Mouse (Mus musculus) lung, embryonic 15.5 days (tissue): Measurements from ENCODE around the gene Zfp768. TPM values are rescaled to one million over a fixed set of nuclear protein-coding genes. Genes with fewer than 3 reads are reported as not detected.

ENCODE experiments used
- ATAC-seq: fragments of 200-750 bp; cut with Nextera tagmentation; 2 replicates; pipeline ENCODE4 v1.8.0; 2017; ENCODE audit warnings: moderate number of reproducible peaks, borderline replicate concordance; ENCODE audit not compliant: low FRiP score, low TSS enrichment; ENCODE audit errors: extremely low read depth
- H3K27ac ChIP-seq: fragments of 300-500 bp; sonication (generic); 2 replicates; pipeline ENCODE4 v1.5.1; 2015; ENCODE audit warnings: moderate library complexity, mild to moderate bottlenecking, inconsistent platforms
- H3K27me3 ChIP-seq: fragments of 300-500 bp; sonication (generic); 2 replicates; pipeline ENCODE4 v1.6.1; 2015; ENCODE audit warnings: inconsistent platforms
- H3K36me3 ChIP-seq: fragments of 300-500 bp; sonication (generic); 2 replicates; pipeline ENCODE4 v1.6.1; 2015; ENCODE audit warnings: inconsistent platforms
- H3K4me1 ChIP-seq: fragments of 300-500 bp; sonication (generic); 2 replicates; pipeline ENCODE4 v1.6.1; 2015; ENCODE audit warnings: inconsistent platforms
- H3K4me2 ChIP-seq: fragments of 300-500 bp; sonication (generic); 2 replicates; pipeline ENCODE4 v1.6.1; 2015; ENCODE audit warnings: inconsistent platforms, mild to moderate bottlenecking, moderate library complexity
- H3K4me3 ChIP-seq: fragments of 300-500 bp; sonication (generic); 2 replicates; pipeline ENCODE4 v1.5.1; 2015; ENCODE audit warnings: mild to moderate bottlenecking, inconsistent platforms
- H3K9ac ChIP-seq: fragments of 300-500 bp; sonication (generic); 2 replicates; pipeline ENCODE4 v1.6.1; 2015; ENCODE audit warnings: inconsistent platforms
- H3K9me3 ChIP-seq: fragments of 300-500 bp; sonication (generic); 2 replicates; pipeline ENCODE4 v1.6.1; 2016; ENCODE audit warnings: inconsistent platforms
- WGBS: fragments of 180-500 bp; shearing (Covaris S2); methylation state at CpG from one replicate; pipeline ENCODE4 v1.1.7; 2015; 5-methylcytosine and 5-hydroxymethylcytosine counted together
- polyA plus RNA-seq: library from polyadenylated mRNA; unstranded; fragments of >200 nt; fragmentation: Nextera tagmentation; extraction: Ambion mirVana; gene quantifications from 2 replicates; pipeline ENCODE4 v1.2.1, GENCODE M21; 2015

The Zfp768 gene
- polyA plus RNA-seq, 1 experiment from 2014 or later, result 16.8 TPM

DNA sequence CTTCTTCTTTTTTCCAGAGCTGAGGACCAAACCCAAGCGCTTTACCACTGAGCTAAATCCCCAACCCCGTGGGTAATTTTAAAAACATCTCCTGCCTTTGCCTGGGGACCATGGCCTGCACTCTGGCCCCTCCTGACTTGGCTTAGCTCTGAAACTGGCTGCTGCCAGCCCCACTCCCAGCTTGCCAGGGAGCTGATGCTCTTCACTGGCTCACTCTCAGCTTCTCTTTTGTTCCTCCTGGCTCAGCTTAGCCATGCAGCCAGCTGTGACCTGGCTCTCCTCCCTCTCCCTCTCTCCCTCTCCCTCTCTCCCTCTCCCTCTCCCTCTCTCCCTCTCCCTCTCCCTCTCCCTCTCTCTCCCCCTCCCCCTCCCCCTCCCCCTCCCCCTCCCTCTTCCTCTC, 18.7 kb downstream of the Zfp768 start:
- H3K4me2 ChIP-seq, result no peak overlapping the region
- H3K27ac ChIP-seq, result no peak overlapping the region
- no peak overlapping the region for H3K9ac ChIP-seq
- H3K4me3 ChIP-seq, result no peak overlapping the region
- no peaks in the 10 kb centered on the region for H3K27me3 ChIP-seq
- no peaks in the 10 kb centered on the region for H3K4me1 ChIP-seq
- H3K9me3 ChIP-seq, result no peaks in the 10 kb centered on the region
- ATAC-seq, result no peak
- 88% methylated on average over 2 of the region's 2 CpGs for WGBS
- no peaks in the 10 kb centered on the region for H3K36me3 ChIP-seq

GRCm38 (mm10) chr7:127325550-127325949, 19.8 kb downstream of the Zfp768 start:
- Histone ChIP-seq H3K4me2 (no peak overlapping the region), H3K9ac (no peak overlapping the region), H3K4me3 (no peak overlapping the region), H3K36me3 (no peaks in the 10 kb centered on the region), H3K9me3 (no peaks in the 10 kb centered on the region), H3K27me3 (no peaks in the 10 kb centered on the region), H3K27ac (no peak overlapping the region), H3K4me1 (no peaks in the 10 kb centered on the region)
- WGBS, result 82% methylated on average over 8 of the region's 8 CpGs
- ATAC-seq, result no peak

GRCm38 (mm10) chr7:127324944-127325343, 20.4 kb downstream of the Zfp768 start:
- Histone ChIP-seq H3K9me3 (no peaks in the 10 kb centered on the region), H3K4me1 (no peaks in the 10 kb centered on the region), H3K9ac (no peak overlapping the region), H3K27ac (no peak overlapping the region), H3K27me3 (no peaks in the 10 kb centered on the region), H3K36me3 (no peaks in the 10 kb centered on the region), H3K4me3 (no peak overlapping the region), H3K4me2 (no peak overlapping the region)
- WGBS, result 65% methylated on average over 7 of the region's 7 CpGs
- no peak for ATAC-seq

GRCm38 (mm10) chr7:127322085-127322484, 23.3 kb downstream of the Zfp768 start:
- H3K36me3 ChIP-seq, result no peaks in the 10 kb centered on the region
- no peak overlapping the region for H3K4me3 ChIP-seq
- ATAC-seq, result no peak
- no peak overlapping the region for H3K27ac ChIP-seq
- H3K27me3 ChIP-seq, result no peaks in the 10 kb centered on the region
- H3K9me3 ChIP-seq, result no peaks in the 10 kb centered on the region
- WGBS, result 32% methylated on average over 5 of the region's 5 CpGs
- no peak overlapping the region for H3K9ac ChIP-seq
- no peaks in the 10 kb centered on the region for H3K4me1 ChIP-seq
- no peak overlapping the region for H3K4me2 ChIP-seq

- Histone ChIP-seq H3K4me1 (no peaks in the 10 kb centered on the region), H3K27ac (no peak overlapping the region), H3K4me3 (no peak overlapping the region), H3K9me3 (no peaks in the 10 kb centered on the region), H3K9ac (no peak overlapping the region), H3K4me2 (no peak overlapping the region), H3K36me3 (no peaks in the 10 kb centered on the region), H3K27me3 (no peaks in the 10 kb centered on the region)
- 62% methylated on average over 4 of the region's 4 CpGs for WGBS
- ATAC-seq, result no peak
Measured at GRCm38 (mm10) chr7:127321106-127321505, 24.3 kb downstream of the Zfp768 start.

GRCm38 (mm10) chr7:127313912-127314311, 31.5 kb downstream of the Zfp768 start:
- ATAC-seq, result no peak
- H3K27ac ChIP-seq, result no peak overlapping the region
- H3K4me3 ChIP-seq, result no peak overlapping the region
- H3K9me3 ChIP-seq, result no peaks in the 10 kb centered on the region
- H3K36me3 ChIP-seq, result no peaks in the 10 kb centered on the region
- H3K27me3 ChIP-seq, result no peaks in the 10 kb centered on the region
- H3K9ac ChIP-seq, result no peak overlapping the region
- H3K4me1 ChIP-seq, result no peaks in the 10 kb centered on the region
- H3K4me2 ChIP-seq, result no peak overlapping the region
- WGBS, result 37% methylated on average over 8 of the region's 8 CpGs

DNA sequence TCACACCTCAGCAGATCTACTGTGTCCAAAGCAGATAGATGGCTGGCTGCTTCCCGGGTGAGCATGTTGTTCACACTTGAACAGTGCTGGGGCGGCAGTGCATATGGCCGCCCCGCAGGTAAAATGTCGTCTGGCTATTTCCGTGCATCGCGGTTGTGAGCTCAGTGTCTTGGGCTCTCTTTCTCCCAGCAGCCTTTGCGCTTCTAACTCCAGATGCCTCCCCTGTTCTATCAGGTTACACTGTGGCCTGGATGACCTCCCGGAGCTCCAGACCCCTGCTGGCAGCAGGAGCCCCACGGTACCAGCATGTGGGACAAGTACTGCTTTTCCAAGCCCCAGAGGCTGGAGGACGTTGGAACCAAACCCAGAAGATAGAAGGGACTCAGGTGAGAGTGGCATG, 35.4 kb downstream of the Zfp768 start:
- H3K4me2 ChIP-seq, result no peak overlapping the region
- 64% methylated on average over 12 of the region's 12 CpGs for WGBS
- no peaks in the 10 kb centered on the region for H3K4me1 ChIP-seq
- no peak overlapping the region for H3K9ac ChIP-seq
- H3K27ac ChIP-seq, result no peak overlapping the region
- no peaks in the 10 kb centered on the region for H3K27me3 ChIP-seq
- no peaks in the 10 kb centered on the region for H3K36me3 ChIP-seq
- H3K4me3 ChIP-seq, result no peak overlapping the region
- H3K9me3 ChIP-seq, result no peaks in the 10 kb centered on the region
- no peak for ATAC-seq

GRCm38 (mm10) chr7:127308887-127309286, 36.5 kb downstream of the Zfp768 start:
- ATAC-seq, result no peak
- H3K9me3 ChIP-seq, result no peaks in the 10 kb centered on the region
- no peak overlapping the region for H3K9ac ChIP-seq
- H3K27me3 ChIP-seq, result no peaks in the 10 kb centered on the region
- H3K4me2 ChIP-seq, result no peak overlapping the region
- 70% methylated on average over 4 of the region's 4 CpGs for WGBS
- no peak overlapping the region for H3K4me3 ChIP-seq
- H3K4me1 ChIP-seq, result no peaks in the 10 kb centered on the region
- H3K27ac ChIP-seq, result no peak overlapping the region
- no peaks in the 10 kb centered on the region for H3K36me3 ChIP-seq

GRCm38 (mm10) chr7:127308431-127308830, 37.0 kb downstream of the Zfp768 start:
- ATAC-seq, result no peak
- Histone ChIP-seq H3K4me3 (no peak overlapping the region), H3K9me3 (no peaks in the 10 kb centered on the region), H3K9ac (no peak overlapping the region), H3K36me3 (no peaks in the 10 kb centered on the region), H3K4me2 (no peak overlapping the region), H3K27ac (no peak overlapping the region), H3K4me1 (no peaks in the 10 kb centered on the region), H3K27me3 (no peaks in the 10 kb centered on the region)
- 77% methylated on average over 2 of the region's 2 CpGs for WGBS

DNA sequence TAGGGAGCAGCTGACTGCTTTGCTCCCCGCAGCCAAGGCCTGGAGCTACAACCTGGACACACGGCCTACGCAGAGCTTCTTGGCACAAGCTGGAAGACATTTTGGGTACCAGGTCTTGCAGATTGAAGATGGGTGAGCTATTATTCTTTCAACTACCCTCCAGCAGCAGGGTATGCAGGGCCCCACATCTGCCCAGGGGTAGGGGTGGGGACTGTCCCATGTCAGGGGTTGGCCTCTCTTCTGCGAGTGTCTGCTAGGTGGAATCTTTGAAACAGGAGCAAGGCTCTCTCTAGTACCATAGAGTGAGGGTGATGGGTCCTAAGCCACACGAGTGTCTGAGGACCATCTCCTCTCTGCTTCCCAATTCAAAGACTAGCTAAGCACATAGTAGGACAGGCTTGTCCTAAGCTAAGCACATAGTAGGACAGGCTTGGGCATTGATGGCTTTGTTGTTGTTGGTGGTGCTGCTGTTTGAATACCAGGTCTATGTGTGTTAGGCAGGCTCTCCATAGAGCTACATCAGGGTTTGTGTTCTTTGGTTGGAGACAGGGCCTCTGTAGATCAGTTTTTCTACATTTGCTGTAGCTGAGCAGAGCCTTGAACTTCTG, 47.7 kb downstream of the Zfp768 start:
- H3K27ac ChIP-seq, result no peak overlapping the region
- H3K4me1 ChIP-seq, result no peaks in the 10 kb centered on the region
- no peaks in the 10 kb centered on the region for H3K36me3 ChIP-seq
- no peak overlapping the region for H3K9ac ChIP-seq
- H3K27me3 ChIP-seq, result no peaks in the 10 kb centered on the region
- no peak for ATAC-seq
- H3K4me2 ChIP-seq, result no peak overlapping the region
- no peak overlapping the region for H3K4me3 ChIP-seq
- 90% methylated on average over 5 of the region's 5 CpGs for WGBS
- no peaks in the 10 kb centered on the region for H3K9me3 ChIP-seq

DNA sequence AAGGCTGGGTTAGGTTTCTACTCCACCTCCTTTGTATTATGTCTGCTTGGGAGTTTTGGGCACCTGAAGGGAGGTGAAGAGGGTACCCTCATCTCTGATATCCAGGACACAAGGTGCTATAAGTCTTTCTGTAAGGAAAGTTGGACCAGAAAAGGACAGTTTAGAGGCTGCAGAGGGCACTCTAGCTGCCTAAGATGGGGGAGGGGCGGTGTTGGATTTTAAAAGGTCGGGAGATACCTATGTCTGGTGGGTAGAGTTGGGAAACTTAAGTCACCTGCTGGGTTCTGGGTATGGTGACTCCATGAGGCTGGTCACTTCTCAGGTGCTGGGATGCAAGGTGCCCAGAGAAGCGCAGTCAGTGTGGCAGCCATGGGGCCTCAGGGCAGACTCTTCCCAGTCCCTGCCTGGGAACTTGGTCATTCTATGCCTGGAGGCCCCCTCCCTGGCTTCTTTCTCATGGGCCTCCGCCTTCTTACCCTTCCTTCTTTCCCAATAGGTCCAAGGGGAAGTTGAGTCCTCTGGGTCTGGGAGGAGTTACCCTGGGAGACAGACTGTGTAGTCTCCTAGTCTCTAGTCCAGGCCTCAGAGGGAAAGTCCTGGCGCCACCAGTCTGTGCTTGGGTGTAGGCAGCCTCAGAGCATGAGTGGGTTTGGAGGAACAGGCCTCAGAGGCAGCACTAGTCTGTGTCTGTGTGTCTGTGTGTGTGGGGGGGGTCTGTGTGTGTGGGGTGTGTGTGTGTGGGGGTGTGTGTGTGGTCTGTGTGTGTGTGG, 48.4 kb downstream of the Zfp768 start:
- WGBS, result 77% methylated on average over 5 of the region's 5 CpGs
- no peak; the same call in 1 of the 2 replicates for ATAC-seq
- Histone ChIP-seq H3K9ac (no peak overlapping the region), H3K4me2 (no peak overlapping the region; the same call in 1 of the 2 replicates), H3K27ac (no peak overlapping the region), H3K27me3 (no peaks in the 10 kb centered on the region), H3K4me1 (no peaks in the 10 kb centered on the region), H3K4me3 (no peak overlapping the region), H3K36me3 (no peaks in the 10 kb centered on the region), H3K9me3 (no peaks in the 10 kb centered on the region)

DNA sequence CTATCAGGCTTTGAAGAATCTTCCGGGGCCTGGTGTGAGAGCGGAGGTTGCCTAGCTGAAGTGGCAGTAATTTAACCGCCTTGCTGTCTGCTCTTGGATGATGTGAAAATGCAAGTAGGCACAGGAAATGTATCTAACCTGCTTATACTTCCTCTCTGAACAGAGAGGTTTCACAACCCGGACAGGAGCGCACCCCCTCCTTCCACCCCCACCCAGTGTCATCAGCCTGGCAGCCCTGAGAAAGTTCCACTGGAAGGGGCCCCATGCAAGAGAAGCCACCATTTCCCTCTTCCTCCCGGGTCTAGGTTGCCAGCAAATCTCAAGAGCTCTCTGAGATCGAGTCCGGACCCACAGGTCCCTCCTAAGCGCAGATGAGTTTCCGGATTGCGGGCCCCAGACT, 49.3 kb downstream of the Zfp768 start, which contains the start of gene Itgal:
Itgal (plus strand) TSS at position 163 of the 400 bp plus-strand sequence.
- 71% methylated on average over 11 of the region's 11 CpGs for WGBS
- Histone ChIP-seq H3K27me3 (no peaks in the 10 kb centered on the region), H3K4me3 (no peak within 1 kb of the TSS), H3K9me3 (no peaks in the 10 kb centered on the region), H3K36me3 (no peaks in the 10 kb centered on the region), H3K4me1 (no peaks in the 10 kb centered on the region), H3K9ac (no peak within 1 kb of the TSS), H3K27ac (no peak within 1 kb of the TSS), H3K4me2 (no peak within 1 kb of the TSS; the same call in 1 of the 2 replicates)
- no peak for ATAC-seq
